Mouse (Mus musculus): Measurements from ENCODE around the gene Pih1d2. TPM values are rescaled to one million over a fixed set of nuclear protein-coding genes. Genes with fewer than 3 reads are reported as not detected.

Pih1d2 gene
- polyA plus RNA-seq, 1 experiment from 2014 or later, result 5.3 TPM

DNA sequence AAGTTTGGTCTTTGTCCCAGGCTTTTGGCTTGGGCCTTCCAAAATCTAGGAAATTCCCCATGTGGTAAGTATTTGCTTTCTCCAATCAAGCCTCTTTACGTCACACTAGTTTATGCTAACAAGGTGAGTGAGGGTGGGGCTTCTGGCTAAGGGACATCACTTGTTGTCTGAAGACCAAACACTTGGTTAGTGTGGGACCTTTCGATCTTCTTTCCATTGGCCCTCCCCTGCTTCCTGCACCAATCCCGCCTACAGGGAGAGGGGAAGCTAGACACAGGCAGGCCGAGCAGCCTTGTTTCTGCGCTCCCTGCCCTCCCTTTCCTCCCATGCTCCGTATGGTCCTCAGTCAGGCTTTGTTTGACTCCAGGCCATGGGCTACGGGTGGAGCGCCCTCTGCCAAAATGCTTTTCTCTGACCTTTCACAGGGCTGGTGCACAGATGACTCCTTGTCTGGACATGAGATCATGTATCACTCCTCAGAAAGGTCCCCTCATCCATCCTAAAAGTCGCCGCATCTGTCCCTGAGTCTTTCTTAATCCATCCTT is 29.8 kb downstream of the Pih1d2 start:
- no peak overlapping the region for H3K4me3 ChIP-seq
- peaks cover 93% of the 10 kb centered on the region for H3K36me3 ChIP-seq
- no peak overlapping the region for H3K27ac ChIP-seq
- H3K4me1 ChIP-seq, result no peaks in the 10 kb centered on the region
- H3K9me3 ChIP-seq, result no peaks in the 10 kb centered on the region
- no peak for DNase-seq (ENCODE audit: low spot score)
- 81% methylated on average over 10 of the region's 10 CpGs for WGBS
- no peaks in the 10 kb centered on the region for H3K27me3 ChIP-seq (ENCODE audit: insufficient read depth, poor library complexity, severe bottlenecking)

DNA sequence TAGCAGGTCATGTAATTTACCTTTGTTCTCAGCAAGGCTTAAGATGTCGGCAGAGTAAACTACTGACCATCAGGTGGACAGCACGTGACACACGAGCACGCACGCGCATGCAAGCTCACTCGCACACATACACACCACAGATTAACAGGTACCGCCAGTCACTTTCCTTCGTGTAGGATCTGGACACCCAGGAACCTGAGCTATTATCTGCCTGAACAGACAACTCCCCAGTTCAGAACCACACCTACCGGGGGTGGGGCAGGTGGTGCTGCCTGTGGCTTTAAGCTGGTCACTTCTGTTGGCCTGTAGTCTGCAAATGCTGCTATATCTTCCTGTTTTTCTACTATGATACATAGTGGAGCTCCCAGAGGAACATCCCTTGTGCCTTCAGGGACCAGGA is 33.4 kb downstream of the Pih1d2 start:
- H3K27me3 ChIP-seq (ENCODE audit: insufficient read depth, poor library complexity, severe bottlenecking), result no peaks in the 10 kb centered on the region
- no peak overlapping the region for H3K27ac ChIP-seq
- H3K4me3 ChIP-seq, result no peak overlapping the region
- H3K4me1 ChIP-seq, result no peaks in the 10 kb centered on the region
- no peaks in the 10 kb centered on the region for H3K9me3 ChIP-seq
- H3K36me3 ChIP-seq, result peaks cover 95% of the 10 kb centered on the region
- 93% methylated on average over 10 of the region's 10 CpGs for WGBS
- DNase-seq (ENCODE audit: low spot score), result peak; percentile 82

DNA sequence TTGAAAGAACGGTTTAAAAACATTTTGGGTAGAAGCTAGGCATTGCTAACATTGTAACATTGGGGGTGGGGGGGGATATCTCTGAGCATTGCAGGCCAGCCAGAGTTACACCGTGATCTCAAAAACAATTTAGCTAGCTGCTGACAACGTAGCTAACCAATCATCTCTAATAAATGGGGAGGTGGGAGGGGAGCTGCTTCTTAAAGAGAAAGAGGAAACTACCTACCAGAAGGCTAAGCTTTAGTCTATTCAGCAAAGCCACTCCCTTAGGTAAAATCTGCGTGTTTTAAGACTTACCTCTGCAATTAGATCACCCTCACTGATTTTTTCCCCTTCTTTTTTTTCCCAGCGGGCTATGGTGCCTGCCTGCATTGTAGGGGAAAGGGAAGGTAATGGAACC is 41.3 kb downstream of the Pih1d2 start:
- DNase-seq (ENCODE audit: low spot score), result no peak
- H3K4me3 ChIP-seq, result peak overlapping the region; percentile 77
- WGBS, result 25% methylated on average over 5 of the region's 5 CpGs

DNA sequence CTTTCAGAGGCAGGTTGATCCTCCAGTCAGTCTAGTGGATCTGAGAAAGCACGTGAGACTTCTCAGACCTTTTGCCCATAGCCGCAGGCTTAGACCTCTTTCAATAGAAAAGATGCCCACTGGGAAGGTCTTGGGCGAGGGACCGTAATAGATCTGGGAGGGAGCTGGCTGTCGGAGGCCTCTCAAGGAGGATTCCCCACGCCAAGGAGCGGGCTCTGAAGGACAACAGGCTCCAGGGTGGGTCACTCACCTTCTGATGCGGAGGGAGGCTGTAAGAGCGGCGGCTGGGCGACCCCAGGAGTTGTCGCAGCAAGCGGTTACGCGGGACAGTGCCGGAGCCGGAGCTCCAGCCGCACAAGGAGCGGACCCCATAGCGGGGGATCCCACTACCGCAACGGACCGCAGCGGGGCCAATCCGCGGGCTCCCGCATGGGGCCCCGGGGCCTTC is 41.8 kb downstream of the Pih1d2 start:
- peak overlapping the region; percentile 77 for H3K4me3 ChIP-seq
- H3K4me1 ChIP-seq, result peaks cover 14% of the 10 kb centered on the region
- H3K27me3 ChIP-seq (ENCODE audit: insufficient read depth, poor library complexity, severe bottlenecking), result no peaks in the 10 kb centered on the region
- no peak for DNase-seq (ENCODE audit: low spot score)
- WGBS, result under 1% methylated on average over 28 of the region's 28 CpGs
- H3K36me3 ChIP-seq, result peaks cover 37% of the 10 kb centered on the region
- no peaks in the 10 kb centered on the region for H3K9me3 ChIP-seq
- peak overlapping the region; percentile 97 for H3K27ac ChIP-seq

More for the DNA sequence above, 41.3 kb downstream of the Pih1d2 start:
- H3K27ac ChIP-seq, result peak overlapping the region; percentile 97
- H3K36me3 ChIP-seq, result peaks cover 43% of the 10 kb centered on the region
- peaks cover 14% of the 10 kb centered on the region for H3K4me1 ChIP-seq
- H3K9me3 ChIP-seq, result no peaks in the 10 kb centered on the region
- H3K27me3 ChIP-seq (ENCODE audit: insufficient read depth, poor library complexity, severe bottlenecking), result no peaks in the 10 kb centered on the region

DNA sequence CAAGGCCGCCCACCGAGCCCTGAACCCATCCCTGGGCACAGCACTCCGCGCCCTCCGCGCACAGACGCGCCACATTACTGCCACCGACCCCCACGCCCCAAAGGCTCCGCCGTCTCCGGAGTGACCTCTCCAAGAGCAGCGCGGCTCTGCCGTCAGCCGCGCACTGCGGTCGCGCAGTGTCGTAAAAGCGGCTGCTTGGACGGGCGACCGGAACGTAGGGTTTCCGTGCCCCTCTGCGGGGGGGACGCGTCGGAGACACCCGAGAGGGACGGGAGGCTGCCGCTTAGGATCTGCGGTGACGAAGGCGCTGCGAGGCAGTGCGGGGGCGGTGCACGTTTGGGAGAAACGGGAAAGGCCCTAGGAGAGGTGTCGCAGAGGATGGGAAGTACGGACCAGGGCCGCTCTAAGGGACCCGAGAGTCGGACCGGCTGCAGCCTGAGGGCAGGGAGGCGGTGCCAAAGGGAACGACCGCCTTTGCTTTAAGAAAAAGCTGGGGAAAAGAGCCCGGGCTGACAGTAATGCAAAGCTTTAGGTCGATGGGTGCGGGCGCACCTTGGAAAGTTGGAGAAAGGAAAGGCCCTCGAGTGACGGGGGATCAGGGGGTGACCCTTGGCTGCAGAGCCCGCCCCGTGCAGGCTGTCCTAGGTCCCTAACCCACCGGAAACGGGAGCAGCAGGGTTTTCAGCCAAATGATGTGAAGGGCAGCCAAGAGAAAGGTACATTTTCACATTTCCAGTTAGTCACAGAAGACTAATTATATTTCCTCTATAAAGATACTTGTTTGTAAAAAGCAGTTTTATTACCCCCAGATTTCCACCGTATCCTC is 42.5 kb downstream of the Pih1d2 start, which contains the start of gene Dlat:
Dlat (minus strand) TSS at position 389 of the 826 bp plus-strand sequence.
- peak; percentile 93 for DNase-seq (ENCODE audit: low spot score)
- WGBS, result under 1% methylated on average over 63 of the region's 63 CpGs
- Histone ChIP-seq H3K4me1 (peaks cover 14% of the 10 kb centered on the region), H3K36me3 (peaks cover 31% of the 10 kb centered on the region), H3K9me3 (no peaks in the 10 kb centered on the region), H3K4me3 (peak within 1 kb of the TSS; percentile 77), H3K27me3 (ENCODE audit: insufficient read depth, poor library complexity, severe bottlenecking) (no peaks in the 10 kb centered on the region), H3K27ac (peak within 1 kb of the TSS; percentile 97)

DNA sequence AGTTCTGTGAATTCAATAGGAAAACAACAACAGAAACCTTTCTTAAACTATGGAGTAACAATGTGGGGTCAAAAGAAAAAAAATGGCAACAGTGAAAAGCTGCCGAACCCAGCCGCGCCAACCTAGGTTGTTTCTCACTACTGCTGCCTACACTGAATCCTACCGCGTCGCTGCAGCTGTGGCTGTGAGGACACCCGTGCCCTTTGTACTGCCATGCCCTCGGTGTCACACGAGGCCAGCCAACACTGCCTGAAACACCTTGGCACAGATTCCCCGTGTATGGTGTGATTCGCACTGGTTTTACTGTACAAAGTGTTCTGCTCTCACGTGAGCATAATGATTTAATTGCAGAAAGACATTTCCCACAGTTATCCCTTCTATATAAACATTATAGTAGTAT is 43.3 kb downstream of the Pih1d2 start:
- Histone ChIP-seq H3K27me3 (ENCODE audit: insufficient read depth, poor library complexity, severe bottlenecking) (no peaks in the 10 kb centered on the region), H3K4me1 (peaks cover 14% of the 10 kb centered on the region), H3K36me3 (peaks cover 24% of the 10 kb centered on the region), H3K9me3 (no peaks in the 10 kb centered on the region), H3K27ac (peak overlapping the region; percentile 59), H3K4me3 (peak overlapping the region; percentile 77)
- 20% methylated on average over 12 of the region's 12 CpGs for WGBS
- no peak for DNase-seq (ENCODE audit: low spot score)

DNA sequence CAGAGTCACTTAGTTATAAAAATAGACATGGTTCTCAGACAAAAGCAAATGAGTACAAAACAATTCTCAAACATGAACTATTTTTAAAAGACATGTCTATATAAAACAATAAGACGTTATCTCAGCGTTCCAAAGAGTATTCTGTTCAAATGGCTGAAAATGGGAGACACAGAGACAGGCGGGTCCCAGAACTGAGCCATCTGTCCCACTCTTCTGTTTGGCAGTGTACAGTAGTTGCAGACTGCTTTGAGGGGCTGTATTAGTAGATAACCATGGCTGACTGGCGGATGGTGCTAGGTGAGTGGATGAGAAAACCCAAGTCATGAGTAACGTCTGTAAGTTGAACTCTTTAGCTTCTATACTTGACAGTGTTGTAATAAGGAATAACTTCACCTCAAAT is 47.7 kb downstream of the Pih1d2 start:
- H3K36me3 ChIP-seq, result peaks cover 6% of the 10 kb centered on the region; the same call in 1 of the 2 replicates
- 80% methylated on average over 5 of the region's 5 CpGs for WGBS

DNA sequence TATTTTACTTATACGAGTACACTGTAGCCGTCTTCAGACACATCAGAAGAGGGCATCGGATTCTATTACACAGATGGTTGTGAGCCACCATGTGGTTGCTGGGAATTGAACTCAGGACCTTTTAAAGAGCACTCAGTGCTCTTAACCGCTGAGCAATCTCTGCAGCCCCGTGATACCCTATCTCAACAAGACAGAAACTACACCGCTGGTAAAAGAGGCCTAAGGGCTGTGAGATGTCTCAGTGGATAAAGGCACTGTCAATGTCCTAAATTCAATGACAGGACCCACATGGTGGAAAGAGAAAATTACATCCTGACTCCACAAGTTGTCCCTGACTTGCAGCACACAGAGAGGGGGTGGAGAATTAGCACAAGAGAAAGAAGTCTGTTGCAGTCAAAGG is 49.3 kb downstream of the Pih1d2 start:
- Histone ChIP-seq H3K9me3 (no peaks in the 10 kb centered on the region), H3K27ac (no peak overlapping the region), H3K27me3 (ENCODE audit: insufficient read depth, poor library complexity, severe bottlenecking) (no peaks in the 10 kb centered on the region), H3K4me3 (no peak overlapping the region), H3K4me1 (no peaks in the 10 kb centered on the region), H3K36me3 (peaks cover 6% of the 10 kb centered on the region; the same call in 1 of the 2 replicates)
- DNase-seq (ENCODE audit: low spot score), result no peak
- 70% methylated on average over 6 of the region's 6 CpGs for whole genome bisulfite sequencing

More for the DNA sequence above, 47.7 kb downstream of the Pih1d2 start:
- no peak overlapping the region for H3K27ac ChIP-seq
- H3K9me3 ChIP-seq, result no peaks in the 10 kb centered on the region
- DNase-seq (ENCODE audit: low spot score), result no peak
- no peaks in the 10 kb centered on the region for H3K4me1 ChIP-seq
- H3K4me3 ChIP-seq, result no peak overlapping the region
- H3K27me3 ChIP-seq (ENCODE audit: insufficient read depth, poor library complexity, severe bottlenecking), result no peaks in the 10 kb centered on the region

DNA sequence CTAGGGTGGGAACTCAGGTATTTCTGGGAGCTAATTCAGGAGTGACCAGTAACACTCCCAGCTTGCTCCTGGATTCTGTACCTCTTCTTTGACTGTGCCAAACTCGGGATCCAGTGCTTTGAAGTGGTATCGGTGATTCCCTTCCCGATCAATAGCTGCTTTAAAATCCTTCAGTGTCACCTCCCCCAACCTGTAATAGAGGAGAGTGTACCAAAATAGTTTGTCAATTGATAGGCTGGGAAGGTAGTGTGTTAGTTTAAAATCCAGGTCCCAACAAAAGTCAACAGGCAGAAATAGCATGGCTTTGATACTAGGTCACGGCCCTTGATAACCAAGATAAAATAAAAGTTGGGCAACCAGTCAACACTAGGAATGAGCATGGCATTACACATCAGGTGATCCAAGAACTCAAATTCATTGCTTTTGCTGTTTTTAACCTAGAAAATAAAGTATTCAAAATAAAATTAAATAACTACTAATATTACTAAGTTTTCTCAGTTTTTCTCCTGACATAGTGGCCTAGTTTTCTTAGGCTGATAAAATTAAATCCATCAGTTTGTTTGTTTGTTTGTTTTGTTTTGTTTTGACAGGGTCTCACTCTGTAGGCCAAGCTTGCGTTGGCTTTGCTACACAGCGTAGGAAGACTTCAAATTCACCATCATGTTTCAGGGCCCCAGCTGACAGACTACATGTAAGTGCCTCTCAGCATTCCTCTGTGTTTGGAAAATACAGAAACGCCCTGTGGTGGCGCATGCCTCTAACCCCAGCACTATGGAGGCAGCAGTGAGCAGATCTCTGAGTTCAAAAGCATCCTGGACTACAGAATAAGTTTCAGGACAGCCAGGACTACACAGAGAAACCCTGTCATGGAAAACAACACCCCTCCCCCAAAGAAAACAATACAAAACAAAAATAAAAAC is 50.7 kb downstream of the Pih1d2 start:
- Histone ChIP-seq H3K27me3 (ENCODE audit: insufficient read depth, poor library complexity, severe bottlenecking) (no peaks in the 10 kb centered on the region), H3K36me3 (peaks cover 6% of the 10 kb centered on the region; the same call in 1 of the 2 replicates), H3K27ac (no peak overlapping the region), H3K4me1 (no peaks in the 10 kb centered on the region), H3K4me3 (no peak overlapping the region), H3K9me3 (no peaks in the 10 kb centered on the region)
- WGBS, result 64% methylated on average over 8 of the region's 8 CpGs
- no peak for DNase-seq (ENCODE audit: low spot score)

DNA sequence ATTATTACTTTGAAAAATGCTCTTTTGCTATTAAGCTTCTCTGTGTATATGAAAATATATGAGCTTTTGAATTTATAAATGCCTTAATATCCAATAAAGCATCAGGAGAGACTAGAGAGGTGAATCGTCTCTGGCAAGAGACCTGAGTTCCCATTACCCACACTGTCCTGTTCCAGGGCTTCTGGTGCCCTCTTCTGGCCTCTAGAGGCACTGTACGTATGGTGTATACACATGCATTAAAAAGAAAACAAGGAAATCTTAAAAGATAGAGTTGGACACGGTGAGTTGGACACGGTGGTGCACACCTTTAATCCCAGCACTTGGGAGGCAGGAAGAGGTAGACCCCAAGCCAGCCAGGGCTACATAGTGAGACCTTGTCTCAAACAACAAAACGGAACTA is 53.6 kb downstream of the Pih1d2 start:
- Histone ChIP-seq H3K36me3 (peaks cover 6% of the 10 kb centered on the region; the same call in 1 of the 2 replicates), H3K4me1 (no peaks in the 10 kb centered on the region), H3K27me3 (ENCODE audit: insufficient read depth, poor library complexity, severe bottlenecking) (no peaks in the 10 kb centered on the region), H3K27ac (no peak overlapping the region), H3K4me3 (no peak overlapping the region), H3K9me3 (no peaks in the 10 kb centered on the region)
- DNase-seq (ENCODE audit: low spot score), result no peak
- WGBS, result 30% methylated on average over 5 of the region's 5 CpGs
